Mouse (Mus musculus) adrenal gland, adult 18-20 months (tissue): ENCODE measurements around the gene Wasl. TPM values are rescaled to one million over a fixed set of nuclear protein-coding genes. Genes with fewer than 3 reads are reported as not detected.

Experiments
- DNase-seq, 2 experiments: peaks; one replicate each; pipeline ENCODE4 v3.0.0; 2021 to 2022; ENCODE audit warnings: low spot score in 2 of 2
- total RNA-seq, 2 experiments: library from RNA; stranded (reverse); gene quantifications; 1 replicate in 1 of 2; 2 replicates in 1 of 2; pipeline ENCODE4 v1.2.3; 2021

Gene Wasl
- total RNA-seq, 2 experiments from 2014 or later = 50.4 to 62.3 TPM

DNA sequence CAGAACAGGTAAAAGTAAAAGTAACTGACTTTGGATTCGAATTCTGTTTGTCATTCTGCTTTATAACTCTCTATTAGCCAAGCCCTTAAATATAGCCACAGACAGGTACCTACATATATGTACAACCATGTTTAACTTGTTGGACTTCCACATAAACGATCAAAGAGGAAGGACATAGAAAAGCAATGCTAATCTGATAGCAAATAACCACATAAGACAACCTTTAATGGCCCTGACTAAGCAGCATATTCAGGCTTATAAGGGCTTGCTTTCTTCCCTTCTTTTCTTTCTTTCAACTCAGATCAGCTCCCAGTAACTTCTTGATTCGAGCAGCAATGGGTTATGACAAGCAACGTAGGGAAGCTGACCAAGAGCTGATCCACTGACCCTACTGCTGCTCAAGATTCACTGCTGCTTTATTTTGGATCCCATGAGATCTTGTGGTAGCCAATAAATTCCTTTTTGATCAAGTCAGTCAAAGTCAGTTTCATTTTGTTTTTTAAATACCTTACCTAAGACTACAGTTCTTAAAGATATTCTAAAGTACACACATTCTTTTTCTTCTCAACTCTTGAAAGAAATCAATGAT lies 17.6 kb downstream of the Wasl start:
- DNase-seq = no peak

DNA sequence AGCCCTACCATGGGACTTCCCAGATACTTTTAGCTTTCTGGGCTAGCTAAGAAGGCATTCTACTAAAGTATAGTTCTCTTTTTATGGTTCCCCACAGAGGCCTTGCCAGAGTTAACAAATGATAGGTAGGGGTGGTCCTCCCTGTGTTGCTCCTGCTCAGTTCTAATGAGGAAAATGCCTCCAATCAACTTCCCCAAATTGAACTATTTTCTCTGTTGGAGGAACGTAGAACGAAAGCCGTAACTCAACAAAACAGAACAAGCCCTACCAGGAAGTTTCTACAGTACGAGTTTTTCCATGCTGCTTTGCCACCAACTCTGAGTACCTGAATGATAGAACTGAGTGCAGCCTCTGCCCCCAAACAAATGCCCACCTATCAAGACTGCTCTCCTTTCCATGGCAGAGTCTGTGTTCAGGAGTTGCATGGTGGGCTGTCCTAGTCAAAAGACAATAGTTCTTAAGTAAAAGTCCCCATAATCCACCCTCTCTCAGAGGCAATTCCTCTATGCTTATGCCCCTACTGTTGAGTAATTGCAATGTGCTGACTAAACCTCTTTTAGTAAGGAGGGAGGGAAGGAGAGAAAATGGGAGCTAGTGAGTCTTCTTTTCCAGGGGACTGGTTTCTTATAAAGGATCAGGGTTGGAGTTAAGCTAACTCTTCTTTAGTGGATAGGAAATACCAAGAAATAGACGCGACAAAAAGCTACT lies 19.3 kb downstream of the Wasl start:
- DNase-seq = no peak

DNA sequence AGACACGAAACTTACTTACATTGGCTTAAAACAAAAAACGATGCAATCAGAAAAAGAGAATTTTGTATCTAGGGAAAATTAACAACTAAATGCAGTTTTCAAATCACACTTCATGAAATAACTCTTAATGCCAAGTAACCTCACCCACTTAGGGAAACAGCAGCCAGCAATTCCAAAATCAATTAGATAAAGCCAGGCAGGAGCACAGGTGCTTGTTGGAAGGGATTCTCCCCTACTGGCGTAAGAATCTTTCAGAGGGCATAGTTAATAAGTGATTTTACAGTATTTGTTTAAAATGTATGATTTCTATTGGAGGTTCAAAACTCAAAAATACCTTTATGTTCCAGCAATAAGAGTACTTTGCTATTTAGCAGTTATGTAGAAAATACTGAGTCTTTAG lies 21.8 kb downstream of the Wasl start:
- no peak for DNase-seq

DNA sequence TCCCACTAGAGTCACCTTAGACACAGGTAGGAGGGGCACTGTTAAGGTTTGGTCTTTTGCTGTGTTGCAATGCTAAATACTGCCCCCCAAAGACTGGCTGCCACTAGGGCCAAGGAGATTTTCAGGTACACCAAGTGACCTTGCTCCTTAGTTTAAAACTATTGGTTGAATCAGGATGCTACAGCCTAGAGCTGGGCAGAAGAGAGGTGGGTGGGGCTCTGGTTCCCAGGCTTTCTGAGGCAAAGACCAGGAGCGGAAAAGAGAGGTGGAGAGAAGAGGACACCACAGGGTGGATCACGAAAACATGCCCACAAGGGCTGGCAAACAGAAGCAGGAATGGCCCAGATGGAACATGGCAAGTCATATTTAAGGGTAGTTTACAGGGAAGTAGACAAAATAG lies 22.6 kb downstream of the Wasl start:
- DNase-seq = no peak

GRCm38 (mm10) chr6:24641286-24641685 lies 23.5 kb downstream of the Wasl start:
- no peak for DNase-seq

GRCm38 (mm10) chr6:24635814-24636213 lies 29.0 kb downstream of the Wasl start:
- no peak for DNase-seq

DNA sequence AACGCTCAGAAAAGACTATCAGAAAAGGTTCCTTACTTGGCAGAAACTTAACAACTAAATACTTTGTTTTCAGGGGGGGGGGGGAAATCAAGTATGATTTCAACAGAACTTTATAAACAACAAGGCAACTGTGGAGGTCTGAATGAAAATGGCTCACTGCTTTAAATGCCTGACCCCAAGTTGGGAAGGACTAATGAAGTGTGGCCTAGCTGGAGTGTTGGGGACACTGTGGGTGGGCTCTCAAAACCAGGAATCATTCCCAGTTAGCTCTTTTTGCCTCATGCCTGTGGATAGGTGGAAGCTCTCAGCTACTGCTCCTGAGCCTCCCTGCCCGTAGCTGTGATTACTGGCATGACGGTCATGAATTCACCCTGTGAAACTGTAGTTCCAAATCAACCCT lies 30.7 kb downstream of the Wasl start:
- DNase-seq = no peak

GRCm38 (mm10) chr6:24632061-24632460 lies 32.7 kb downstream of the Wasl start:
- DNase-seq = no peak

- DNase-seq = no peak
These were observed 36.3 kb downstream of the Wasl start for GRCm38 (mm10) chr6:24628499-24628898.

DNA sequence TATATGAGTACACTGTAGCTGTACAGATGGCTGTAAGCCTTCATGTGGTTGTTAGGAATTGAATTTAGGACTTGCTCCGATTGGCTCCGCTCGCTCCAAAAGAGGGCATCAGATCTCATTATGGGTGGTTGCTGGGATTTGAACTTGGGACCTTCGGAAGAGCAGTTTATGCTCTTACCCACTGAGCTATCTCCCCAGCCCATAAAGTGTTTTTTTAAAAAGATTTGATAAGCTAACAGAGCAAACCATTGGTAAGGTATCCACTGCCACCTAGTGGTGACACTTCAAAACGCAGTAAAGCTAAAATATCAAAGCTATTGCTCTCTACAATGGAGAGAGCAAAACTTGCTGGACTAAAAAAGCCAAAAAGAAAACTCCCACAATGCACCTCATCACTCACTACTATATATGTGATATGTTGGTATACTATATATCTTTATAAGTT lies 37.2 kb downstream of the Wasl start:
- peak in 1 of 2 experiments; percentile 48 for DNase-seq

DNA sequence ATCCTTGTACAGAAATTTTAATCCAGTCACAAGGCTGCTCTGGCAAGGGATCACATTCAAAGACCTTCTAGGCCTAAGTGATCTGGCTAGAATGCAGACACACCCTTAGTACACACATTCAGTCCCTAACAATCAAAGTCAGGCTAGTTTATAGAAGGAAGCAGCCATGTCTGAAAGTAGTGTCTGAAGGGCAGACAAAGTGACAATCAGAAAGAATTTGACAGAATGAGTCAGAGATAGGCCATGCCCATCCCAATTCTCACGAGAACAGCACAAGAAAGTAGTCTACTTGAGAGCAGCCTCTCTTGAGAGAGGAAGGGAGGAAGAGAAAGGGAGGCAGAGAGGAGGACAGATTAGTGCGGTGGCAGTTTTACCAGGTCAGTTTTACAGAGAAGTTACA lies 42.7 kb downstream of the Wasl start:
- DNase-seq = no peak

GRCm38 (mm10) chr6:24620936-24621335 lies 43.9 kb downstream of the Wasl start:
- DNase-seq = no peak

DNA sequence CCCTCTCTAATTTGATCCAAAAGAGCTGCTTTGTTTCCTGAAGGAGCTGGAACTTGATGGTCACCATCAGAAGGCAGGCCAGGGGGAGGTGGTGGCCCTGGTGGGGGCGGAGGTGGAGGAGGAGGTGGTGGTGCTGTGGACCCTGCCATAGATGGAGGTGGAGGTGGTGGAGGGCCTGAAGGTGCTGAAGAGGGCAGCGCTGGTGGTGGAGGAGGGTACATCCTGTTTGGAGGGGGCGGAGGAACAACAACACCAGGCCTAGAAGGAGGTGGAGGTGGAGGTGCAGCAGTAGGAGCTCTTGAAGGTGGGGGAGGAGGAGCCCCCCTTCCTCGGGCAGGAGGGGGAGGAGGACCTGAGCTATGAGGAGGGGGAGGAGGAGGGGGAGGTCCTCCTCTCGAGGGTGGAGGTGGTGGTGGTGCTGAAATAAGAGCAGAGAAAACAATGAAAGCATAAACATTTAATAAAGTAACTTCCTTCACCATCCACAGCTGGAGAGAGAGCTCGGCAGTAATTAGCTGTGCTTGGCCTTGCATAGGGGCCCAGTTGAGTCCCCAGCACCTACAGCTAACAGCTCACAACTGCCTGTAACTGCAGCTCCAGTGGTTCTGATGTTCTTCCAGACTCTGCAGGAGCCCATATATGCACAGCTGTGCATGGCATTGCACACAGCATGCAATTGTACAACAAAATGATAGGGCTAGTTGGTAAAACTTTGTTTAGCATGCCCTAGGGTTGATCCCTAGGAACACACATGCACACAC lies 45.3 kb downstream of the Wasl start:
- no peak for DNase-seq

DNA sequence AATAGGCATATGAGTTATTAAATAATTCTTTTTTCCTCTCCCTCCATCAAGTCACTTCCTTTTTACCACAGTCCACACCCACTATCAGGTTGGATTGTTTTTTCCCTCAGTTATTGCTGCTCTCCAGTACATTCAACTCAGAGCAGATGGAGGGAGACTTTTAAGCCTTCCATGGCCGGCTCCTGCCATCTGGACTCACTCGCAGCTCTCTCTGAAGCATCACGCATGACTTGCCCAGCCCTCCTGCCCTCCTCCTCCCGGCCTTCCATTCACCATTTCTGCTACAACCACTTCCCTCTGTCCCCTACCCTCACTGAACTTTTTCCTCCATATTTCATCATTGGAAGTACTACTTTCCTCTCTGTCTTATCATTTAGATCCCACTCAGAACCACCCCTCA lies 48.1 kb downstream of the Wasl start:
- no peak for DNase-seq

DNA sequence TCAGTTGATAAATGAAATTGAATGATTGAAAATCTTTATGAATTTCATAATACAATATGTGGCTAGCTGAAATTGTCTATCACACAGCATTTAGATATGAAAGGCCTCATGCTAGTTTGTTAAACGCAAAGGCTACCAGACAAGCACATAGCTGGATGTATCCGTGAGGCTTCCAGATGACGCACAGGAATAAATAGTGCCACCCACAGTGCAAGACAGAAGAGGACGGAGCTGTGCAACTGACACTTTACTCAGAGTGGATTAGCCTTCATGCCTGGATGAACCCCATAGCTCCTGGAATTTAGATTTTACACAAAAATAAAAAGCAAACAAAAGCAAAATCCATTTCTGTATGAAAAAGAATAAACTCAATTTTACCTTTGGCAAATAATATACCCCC lies 50.9 kb downstream of the Wasl start:
- DNase-seq = no peak

GRCm38 (mm10) chr6:24613346-24613745 lies 51.5 kb downstream of the Wasl start:
- DNase-seq = no peak

GRCm38 (mm10) chr6:24612074-24612755 lies 52.6 kb downstream of the Wasl start:
- no peak for DNase-seq

DNA sequence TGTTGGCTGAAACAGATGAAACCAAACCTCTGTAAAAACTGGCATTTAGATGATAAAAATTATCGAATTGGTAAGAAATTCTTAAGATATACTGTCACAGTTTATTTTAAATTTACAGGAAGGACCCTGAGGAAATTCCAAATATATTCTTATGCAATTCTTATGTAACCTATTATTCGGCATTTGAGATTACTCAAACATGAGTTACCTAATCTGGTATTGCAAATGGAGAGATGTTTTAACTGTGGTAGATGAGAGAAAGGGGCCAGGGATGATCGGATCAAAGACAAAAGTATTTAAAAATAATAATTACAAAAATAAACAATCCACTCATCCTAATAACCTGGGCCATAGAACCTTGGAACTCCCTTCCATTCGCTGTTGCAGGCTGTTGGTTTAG lies 54.5 kb downstream of the Wasl start:
- DNase-seq = no peak

DNA sequence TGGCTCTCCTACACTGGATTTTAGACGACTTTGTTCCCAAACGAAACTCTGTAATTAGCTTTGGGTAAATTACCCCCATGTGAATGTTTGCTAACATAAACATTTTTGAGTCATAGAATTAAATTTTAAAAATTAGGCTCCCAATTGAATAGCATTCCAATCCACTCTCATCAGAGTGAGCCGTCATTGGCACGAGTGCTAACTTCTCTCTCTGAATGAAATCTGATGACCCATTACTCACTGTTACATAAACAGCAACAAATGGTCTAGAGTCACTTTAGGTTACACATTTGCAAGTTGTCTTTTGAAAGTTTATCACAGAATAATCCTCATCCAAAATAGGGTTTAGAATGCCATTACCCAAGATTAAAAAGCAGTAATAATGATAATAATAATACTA lies 55.3 kb downstream of the Wasl start:
- no peak for DNase-seq

DNA sequence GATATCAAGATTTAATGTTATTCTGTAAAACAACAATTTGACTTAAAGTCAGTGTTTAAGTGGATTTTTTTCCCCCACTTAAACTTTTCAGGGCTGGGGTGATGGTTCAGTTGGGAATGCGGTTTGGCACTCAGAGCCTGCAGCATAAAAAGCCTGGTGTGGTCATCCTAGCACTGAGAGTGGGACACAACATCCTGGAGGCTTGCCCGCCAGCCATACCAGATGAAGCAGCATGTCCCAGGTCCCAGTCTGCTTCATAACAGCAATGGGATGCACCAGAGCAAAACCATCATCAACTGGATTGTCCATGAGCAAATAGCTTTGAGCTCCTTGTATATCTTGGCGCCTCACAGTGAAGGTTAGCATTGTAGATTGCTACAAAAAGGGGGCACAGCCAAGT lies 56.1 kb downstream of the Wasl start:
- DNase-seq = no peak

DNA sequence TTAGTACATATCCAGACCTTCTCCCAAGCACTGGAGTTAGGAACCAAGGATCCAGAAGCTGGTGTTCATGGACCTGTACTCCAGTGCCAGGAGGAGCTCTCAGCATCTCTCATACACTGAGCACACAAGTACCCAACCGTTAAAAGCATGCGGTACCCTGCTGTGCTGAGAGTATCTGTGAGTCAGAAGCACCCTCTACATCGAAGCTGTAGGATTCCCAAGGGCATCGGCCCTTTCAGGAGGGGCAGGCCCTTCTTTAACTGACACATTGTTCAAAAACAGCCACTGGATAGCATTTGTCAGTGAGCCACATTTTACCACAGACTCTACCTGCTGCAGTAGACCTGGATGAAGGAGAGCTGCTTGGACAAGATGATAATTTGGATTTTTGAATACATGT lies 56.7 kb downstream of the Wasl start:
- DNase-seq = no peak

- no peak for DNase-seq
These were observed 57.3 kb downstream of the Wasl start for GRCm38 (mm10) chr6:24607531-24607930.
